Mouse (Mus musculus) G1E-ER4 (cell line): ENCODE measurements around the gene Unc119. TPM values are rescaled to one million over a fixed set of nuclear protein-coding genes. Genes with fewer than 3 reads are reported as not detected.

ENCODE experiments used
- GATA1 ChIP-seq: IDR thresholded peaks from one replicate; pipeline ENCODE4 v1.8.0; 2012; ENCODE audit warnings: low read length, inconsistent platforms
- polyA plus RNA-seq: library from polyadenylated mRNA; stranded (reverse); fragments of >175 nt; gene quantifications from 2 replicates; pipeline ENCODE4 v1.2.3, GENCODE M21; 2012

The Unc119 gene
- polyA plus RNA-seq, 1 experiment: 37.7 TPM

GRCm38 (mm10) chr11:78327634-78328511, 15.4 kb upstream of the Unc119 start, which contains the start of gene Pigs:
Gene Pigs (plus strand): TSS chr11:78328415.
- TF ChIP-seq GATA1: no peak

- no peak for TF ChIP-seq GATA1
These were observed 14.7 kb upstream of the Unc119 start for GRCm38 (mm10) chr11:78328512-78329056.

- TF ChIP-seq GATA1: no peak
These were observed 10.6 kb upstream of the Unc119 start for GRCm38 (mm10) chr11:78332676-78333075.

GRCm38 (mm10) chr11:78333992-78334391, 9.3 kb upstream of the Unc119 start:
- no peak for TF ChIP-seq GATA1

- TF ChIP-seq GATA1: no peak
These were observed 6.2 kb upstream of the Unc119 start for GRCm38 (mm10) chr11:78337040-78337439.

- TF ChIP-seq GATA1: no peak
These were observed 1.6 kb upstream of the Unc119 start for GRCm38 (mm10) chr11:78341702-78342101.

GRCm38 (mm10) chr11:78344328-78344889, 1.1 kb downstream of the Unc119 start:
- TF ChIP-seq GATA1: no peak

- no peak for TF ChIP-seq GATA1
These were observed 1.8 kb downstream of the Unc119 start for GRCm38 (mm10) chr11:78344890-78345715.

- no peak for TF ChIP-seq GATA1
These were observed 2.5 kb downstream of the Unc119 start for GRCm38 (mm10) chr11:78345801-78346200.

GRCm38 (mm10) chr11:78346326-78347069, 3.2 kb downstream of the Unc119 start:
- TF ChIP-seq GATA1: no peak

- TF ChIP-seq GATA1: no peak
These were observed 3.9 kb downstream of the Unc119 start for GRCm38 (mm10) chr11:78347070-78347754.

GRCm38 (mm10) chr11:78347908-78348307, 4.6 kb downstream of the Unc119 start:
- TF ChIP-seq GATA1: no peak

- TF ChIP-seq GATA1: no peak
These were observed 5.2 kb downstream of the Unc119 start for GRCm38 (mm10) chr11:78348474-78348873.
